Mouse (Mus musculus) cortical plate, adult 2 months (tissue): ENCODE measurements around the gene Tspan18.

Experiments used
- CTCF ChIP-seq: fragments of 200-500 bp; IDR thresholded peaks from 2 replicates; pipeline ENCODE4 v1.5.1; 2011; ENCODE audit warnings: mild to moderate bottlenecking, control low read depth, low read length; ENCODE audit not compliant: insufficient read depth; ENCODE audit errors: extremely low read depth
- POLR2A ChIP-seq: fragments of 200-500 bp; IDR thresholded peaks from 2 replicates; pipeline ENCODE4 v1.6.1; 2011; ENCODE audit warnings: mild to moderate bottlenecking, low read length, control low read depth; ENCODE audit not compliant: insufficient read depth; ENCODE audit errors: extremely low read depth

- TF ChIP-seq POLR2A: no peak
- TF ChIP-seq CTCF: no peak
Measured at GRCm38 (mm10) chr2:93297656-93298055, 36.6 kb downstream of the Tspan18 start.
